Mouse (Mus musculus): ENCODE data around the gene Slc37a3. TPM values are rescaled to one million over a fixed set of nuclear protein-coding genes. Genes with fewer than 3 reads are reported as not detected.

Gene Slc37a3
- polyA plus RNA-seq (2014; fragmentation: Illumina TruSeq; extraction: RNeasy Lipid Tissue Mini Kit (QIAGEN cat#74804); ENCODE audit: low replicate concordance), result 26.3 TPM

GRCm38 (mm10) chr6:39377311-39377827 lies at the start of gene Slc37a3:
Gene Slc37a3, minus strand, starts transcription at chr6:39377675.

GRCm38 (mm10) chr6:39419851-39420721 lies 42.6 kb upstream of the Slc37a3 start, which contains the start of gene Mkrn1:
Gene Mkrn1, minus strand, starts transcription at chr6:39420462.

GRCm38 (mm10) chr6:39381125-39381880 lies 3.8 kb upstream of the Slc37a3 start, which contains the start of gene Rab19:
Gene Rab19, plus strand, starts transcription at chr6:39381175.

Other genes starting within 250 kb of the Slc37a3 start
- 51.2 TPM for gene Kdm7a, start 170.9 kb downstream of the Slc37a3 start, polyA plus RNA-seq (2014; fragmentation: Illumina TruSeq; extraction: RNeasy Lipid Tissue Mini Kit (QIAGEN cat#74804); ENCODE audit: low replicate concordance)
- gene Rab19, start 3.5 kb upstream of the Slc37a3 start, polyA plus RNA-seq (2014; fragmentation: Illumina TruSeq; extraction: RNeasy Lipid Tissue Mini Kit (QIAGEN cat#74804); ENCODE audit: low replicate concordance), result 5.0 TPM
- 125 TPM for gene Mkrn1, start 42.8 kb upstream of the Slc37a3 start, polyA plus RNA-seq (2014; fragmentation: Illumina TruSeq; extraction: RNeasy Lipid Tissue Mini Kit (QIAGEN cat#74804); ENCODE audit: low replicate concordance)
- 0.45 TPM for gene Dennd2a, start 180.2 kb upstream of the Slc37a3 start, polyA plus RNA-seq (2014; fragmentation: Illumina TruSeq; extraction: RNeasy Lipid Tissue Mini Kit (QIAGEN cat#74804); ENCODE audit: low replicate concordance)
- 2.2 TPM for gene Adck2, start 196.2 kb upstream of the Slc37a3 start, polyA plus RNA-seq (2014; fragmentation: Illumina TruSeq; extraction: RNeasy Lipid Tissue Mini Kit (QIAGEN cat#74804); ENCODE audit: low replicate concordance)
- not detected for gene Gm42420, start 208.1 kb upstream of the Slc37a3 start, polyA plus RNA-seq (2014; fragmentation: Illumina TruSeq; extraction: RNeasy Lipid Tissue Mini Kit (QIAGEN cat#74804); ENCODE audit: low replicate concordance)
- gene Ndufb2, start 214.9 kb upstream of the Slc37a3 start, polyA plus RNA-seq (2014; fragmentation: Illumina TruSeq; extraction: RNeasy Lipid Tissue Mini Kit (QIAGEN cat#74804); ENCODE audit: low replicate concordance), result 42.7 TPM

All from small intestine, adult 10 weeks (tissue).